Mouse (Mus musculus) forebrain, embryonic 14.5 days (tissue): ENCODE results near the gene Mindy4. TPM values are rescaled to one million over a fixed set of nuclear protein-coding genes. Genes with fewer than 3 reads are reported as not detected.

Experiments used
- ATAC-seq: fragments of 200-750 bp; cut with Nextera tagmentation; 2 replicates; pipeline ENCODE4 v1.8.0; 2017; ENCODE audit warnings: mild to moderate bottlenecking, moderate library complexity
- DNase-seq: peaks from one replicate; pipeline ENCODE4 v3.0.0-alpha.2; 2015; ENCODE audit warnings: low spot score
- H3K27ac ChIP-seq: fragments of 300-500 bp; sonication (generic); 2 replicates; pipeline ENCODE4 v1.5.1; 2014; ENCODE audit warnings: low read depth, mild to moderate bottlenecking, control low read depth, low read length, moderate library complexity
- H3K27me3 ChIP-seq: fragments of 300-500 bp; sonication (generic); replicated peaks from 2 replicates; pipeline ENCODE4 v1.6.1; 2014; ENCODE audit warnings: low read length, control low read depth, mixed read lengths; ENCODE audit not compliant: control insufficient read depth, insufficient read depth
- H3K36me3 ChIP-seq: fragments of 300-500 bp; sonication (generic); 2 replicates; pipeline ENCODE4 v1.6.1; 2014; ENCODE audit warnings: low read length, control low read depth; ENCODE audit not compliant: control insufficient read depth, insufficient read depth
- H3K4me1 ChIP-seq: fragments of 300-500 bp; sonication (generic); 2 replicates; pipeline ENCODE4 v1.6.1; 2014; ENCODE audit warnings: antibody characterized with exemption, low read length, control low read depth; ENCODE audit not compliant: control insufficient read depth, insufficient read depth
- H3K4me2 ChIP-seq: fragments of 300-500 bp; sonication (generic); 2 replicates; pipeline ENCODE4 v1.6.1; 2014; ENCODE audit warnings: mild to moderate bottlenecking, control low read depth, low read length
- H3K4me3 ChIP-seq: fragments of 300-500 bp; sonication (generic); 2 replicates; pipeline ENCODE4 v1.5.1; 2014; ENCODE audit warnings: low read depth, low read length, control low read depth
- H3K9ac ChIP-seq: fragments of 300-500 bp; sonication (generic); 2 replicates; pipeline ENCODE4 v1.6.1; 2014; ENCODE audit warnings: mild to moderate bottlenecking, low read length, control low read depth, moderate library complexity
- H3K9me3 ChIP-seq: fragments of 300-500 bp; sonication (generic); replicated peaks from 2 replicates; pipeline ENCODE4 v1.6.1; 2016; ENCODE audit warnings: low read length, control low read depth, mixed read lengths; ENCODE audit not compliant: control insufficient read depth
- WGBS: fragments of 180-500 bp; shearing (Covaris S2); extraction: QIAGEN DNeasy Blood & Tissue Kit; methylation state at CpG from one replicate; pipeline ENCODE4 v1.1.7; 2014; 5-methylcytosine and 5-hydroxymethylcytosine counted together
- polyA plus RNA-seq: library from polyadenylated mRNA; unstranded; fragments of >200 nt; fragmentation: Nextera tagmentation; extraction: Ambion mirVana; gene quantifications from 2 replicates; pipeline ENCODE4 v1.2.1, GENCODE M21; 2014

The Mindy4 gene
- 15.8 and 18.6 TPM in 2 replicates for polyA plus RNA-seq

- 1% methylated on average over 32 of the region's 33 CpGs for WGBS
- ATAC-seq (peak; percentile 97), DNase-seq (peak; percentile 99)
- H3K36me3 ChIP-seq, result no peaks in the 10 kb centered on the region
- H3K27me3 ChIP-seq, result no peaks in the 10 kb centered on the region
- peak within 1 kb of the TSS; percentile 90 for H3K27ac ChIP-seq
- H3K4me1 ChIP-seq, result peaks cover 9% of the 10 kb centered on the region; the same call in 1 of the 2 replicates
- peak within 1 kb of the TSS; percentile 57 for H3K9ac ChIP-seq
- H3K9me3 ChIP-seq, result no peaks in the 10 kb centered on the region
- peak within 1 kb of the TSS; percentile 54 for H3K4me2 ChIP-seq
- peak within 1 kb of the TSS; percentile 38 for H3K4me3 ChIP-seq
Measured at GRCm38 (mm10) chr6:55202913-55203910, at the start of gene Mindy4. Gene Mindy4 (plus strand): TSS chr6:55203383.

- no peaks in the 10 kb centered on the region for H3K9me3 ChIP-seq
- no peaks in the 10 kb centered on the region for H3K27me3 ChIP-seq
- no peaks in the 10 kb centered on the region for H3K36me3 ChIP-seq
- 62% methylated on average over 1 of the region's 1 CpGs for WGBS
- no peak overlapping the region for H3K27ac ChIP-seq
- no peak overlapping the region for H3K4me2 ChIP-seq
- H3K4me3 ChIP-seq, result no peak overlapping the region
- no peak overlapping the region for H3K9ac ChIP-seq
- peaks cover 7% of the 10 kb centered on the region for H3K4me1 ChIP-seq
- ATAC-seq, result no peak
- DNase-seq, result no peak
Measured at GRCm38 (mm10) chr6:55159256-55159655, 43.9 kb upstream of the Mindy4 start.

GRCm38 (mm10) chr6:55161311-55161761 lies 41.8 kb upstream of the Mindy4 start:
- Histone ChIP-seq H3K4me2 (no peak overlapping the region), H3K9me3 (no peaks in the 10 kb centered on the region), H3K27ac (no peak overlapping the region), H3K9ac (no peak overlapping the region), H3K36me3 (no peaks in the 10 kb centered on the region), H3K4me3 (no peak overlapping the region), H3K27me3 (no peaks in the 10 kb centered on the region), H3K4me1 (peaks cover 7% of the 10 kb centered on the region)
- DNase-seq (no peak), ATAC-seq (no peak)
- WGBS, result 73% methylated on average over 5 of the region's 5 CpGs

- no peak for DNase-seq
- Histone ChIP-seq H3K9me3 (no peaks in the 10 kb centered on the region), H3K9ac (no peak overlapping the region), H3K27me3 (no peaks in the 10 kb centered on the region), H3K4me2 (no peak overlapping the region), H3K27ac (no peak overlapping the region), H3K4me3 (no peak overlapping the region), H3K4me1 (peaks cover 7% of the 10 kb centered on the region), H3K36me3 (no peaks in the 10 kb centered on the region)
- ATAC-seq, result no peak
- 55% methylated on average over 8 of the region's 8 CpGs for WGBS
Measured at GRCm38 (mm10) chr6:55163046-55163584, 40.1 kb upstream of the Mindy4 start.

GRCm38 (mm10) chr6:55166777-55167463 lies 36.3 kb upstream of the Mindy4 start:
- Histone ChIP-seq H3K4me1 (no peaks in the 10 kb centered on the region), H3K36me3 (no peaks in the 10 kb centered on the region), H3K27ac (no peak overlapping the region), H3K4me3 (no peak overlapping the region), H3K9me3 (no peaks in the 10 kb centered on the region), H3K9ac (no peak overlapping the region), H3K27me3 (no peaks in the 10 kb centered on the region), H3K4me2 (no peak overlapping the region)
- peak; percentile 87 for DNase-seq
- 52% methylated on average over 7 of the region's 7 CpGs for WGBS
- ATAC-seq, result peak; percentile 71

- H3K4me2 ChIP-seq, result no peak overlapping the region
- H3K4me1 ChIP-seq, result no peaks in the 10 kb centered on the region
- H3K27me3 ChIP-seq, result no peaks in the 10 kb centered on the region
- no peak overlapping the region for H3K4me3 ChIP-seq
- no peak overlapping the region for H3K9ac ChIP-seq
- H3K27ac ChIP-seq, result no peak overlapping the region
- ATAC-seq (no peak), DNase-seq (no peak)
- H3K9me3 ChIP-seq, result no peaks in the 10 kb centered on the region
- no peaks in the 10 kb centered on the region for H3K36me3 ChIP-seq
- 59% methylated on average over 5 of the region's 5 CpGs for WGBS
Measured at GRCm38 (mm10) chr6:55169818-55170217, 33.4 kb upstream of the Mindy4 start.

- Histone ChIP-seq H3K27ac (no peak overlapping the region), H3K36me3 (no peaks in the 10 kb centered on the region), H3K9ac (no peak overlapping the region), H3K4me2 (no peak overlapping the region), H3K9me3 (no peaks in the 10 kb centered on the region), H3K27me3 (no peaks in the 10 kb centered on the region), H3K4me1 (no peaks in the 10 kb centered on the region), H3K4me3 (no peak overlapping the region)
- no peak for DNase-seq
- ATAC-seq, result no peak
- WGBS, result 55% methylated on average over 4 of the region's 4 CpGs
Measured at GRCm38 (mm10) chr6:55171638-55172037, 31.5 kb upstream of the Mindy4 start.

GRCm38 (mm10) chr6:55173171-55173570 lies 30.0 kb upstream of the Mindy4 start:
- ATAC-seq (no peak), DNase-seq (no peak)
- H3K36me3 ChIP-seq, result no peaks in the 10 kb centered on the region
- no peaks in the 10 kb centered on the region for H3K4me1 ChIP-seq
- H3K4me2 ChIP-seq, result no peak overlapping the region
- no peak overlapping the region for H3K4me3 ChIP-seq
- 66% methylated on average over 10 of the region's 10 CpGs for WGBS
- no peak overlapping the region for H3K27ac ChIP-seq
- H3K9me3 ChIP-seq, result no peaks in the 10 kb centered on the region
- H3K27me3 ChIP-seq, result no peaks in the 10 kb centered on the region
- no peak overlapping the region for H3K9ac ChIP-seq
